Mouse (Mus musculus): ENCODE data around the gene Tln2.
"Not testable (repeated sequence)": the region's sequence is repeated elsewhere in the genome, so short reads cannot be mapped to it uniquely, and the experiment has no call there.

The Tln2 gene

GRCm38 (mm10) chr9:67285544-67285943 is 274.0 kb downstream of the Tln2 start:
- DNase-seq (ENCODE audit: extremely low read depth, low read depth, low spot score): no peak

- no peak for DNase-seq (ENCODE audit: extremely low read depth, low read depth, low spot score)
These were observed 277.7 kb downstream of the Tln2 start for GRCm38 (mm10) chr9:67281812-67282211.

GRCm38 (mm10) chr9:67280311-67280710 is 279.2 kb downstream of the Tln2 start:
- DNase-seq (ENCODE audit: extremely low read depth, low read depth, low spot score): not testable (repeated sequence)

- no peak for DNase-seq (ENCODE audit: extremely low read depth, low read depth, low spot score)
These were observed 283.1 kb downstream of the Tln2 start for GRCm38 (mm10) chr9:67276446-67276845.

GRCm38 (mm10) chr9:67274296-67274695 is 285.2 kb downstream of the Tln2 start:
- DNase-seq (ENCODE audit: extremely low read depth, low read depth, low spot score): no peak

GRCm38 (mm10) chr9:67273362-67273761 is 286.1 kb downstream of the Tln2 start:
- no peak for DNase-seq (ENCODE audit: extremely low read depth, low read depth, low spot score)

- no peak for DNase-seq (ENCODE audit: extremely low read depth, low read depth, low spot score)
These were observed 288.8 kb downstream of the Tln2 start for GRCm38 (mm10) chr9:67270734-67271133.

- DNase-seq (ENCODE audit: extremely low read depth, low read depth, low spot score): no peak
These were observed 289.4 kb downstream of the Tln2 start for GRCm38 (mm10) chr9:67270061-67270595.

GRCm38 (mm10) chr9:67267276-67267990 is 292.1 kb downstream of the Tln2 start:
- DNase-seq (ENCODE audit: extremely low read depth, low read depth, low spot score): no peak

- DNase-seq (ENCODE audit: extremely low read depth, low read depth, low spot score): no peak
These were observed 294.0 kb downstream of the Tln2 start for GRCm38 (mm10) chr9:67265513-67265912.

- no peak for DNase-seq (ENCODE audit: extremely low read depth, low read depth, low spot score)
These were observed 294.6 kb downstream of the Tln2 start for GRCm38 (mm10) chr9:67264896-67265295.

- DNase-seq (ENCODE audit: extremely low read depth, low read depth, low spot score): no peak
These were observed 298.5 kb downstream of the Tln2 start for GRCm38 (mm10) chr9:67260835-67261599.

GRCm38 (mm10) chr9:67250141-67250540 is 309.4 kb downstream of the Tln2 start:
- no peak for DNase-seq (ENCODE audit: extremely low read depth, low read depth, low spot score)

GRCm38 (mm10) chr9:67247365-67247950 is 312.0 kb downstream of the Tln2 start:
- DNase-seq (ENCODE audit: extremely low read depth, low read depth, low spot score): no peak

GRCm38 (mm10) chr9:67245265-67245664 is 314.2 kb downstream of the Tln2 start:
- no peak for DNase-seq (ENCODE audit: extremely low read depth, low read depth, low spot score)

GRCm38 (mm10) chr9:67241683-67242082 is 317.8 kb downstream of the Tln2 start:
- DNase-seq (ENCODE audit: extremely low read depth, low read depth, low spot score): no peak

- DNase-seq (ENCODE audit: extremely low read depth, low read depth, low spot score): no peak
These were observed 319.0 kb downstream of the Tln2 start for GRCm38 (mm10) chr9:67240456-67240855.

GRCm38 (mm10) chr9:67236987-67237386 is 322.5 kb downstream of the Tln2 start:
- no peak for DNase-seq (ENCODE audit: extremely low read depth, low read depth, low spot score)

- DNase-seq (ENCODE audit: extremely low read depth, low read depth, low spot score): no peak
These were observed 323.9 kb downstream of the Tln2 start for GRCm38 (mm10) chr9:67235441-67236217.

GRCm38 (mm10) chr9:67229033-67229432 is 330.5 kb downstream of the Tln2 start:
- no peak for DNase-seq (ENCODE audit: extremely low read depth, low read depth, low spot score)

- no peak for DNase-seq (ENCODE audit: extremely low read depth, low read depth, low spot score)
These were observed 339.1 kb downstream of the Tln2 start for GRCm38 (mm10) chr9:67220388-67220787.

All from fat pad, adult 2 months (tissue).